Mouse (Mus musculus): ENCODE measurements around the gene Susd2. TPM values are rescaled to one million over a fixed set of nuclear protein-coding genes. Genes with fewer than 3 reads are reported as not detected.

Gene Susd2
- polyA plus RNA-seq (2014; fragmentation: Illumina TruSeq; extraction: RNeasy Lipid Tissue Mini Kit (QIAGEN cat#74804); ENCODE audit: low read depth, low replicate concordance) = 14.8 TPM

GRCm38 (mm10) chr10:75643741-75644343 is at the start of gene Susd2:
Gene Susd2 (minus strand): TSS chr10:75644008.

GRCm38 (mm10) chr10:75589129-75589528 is 54.7 kb downstream of the Susd2 start, which contains the start of gene Ggt5:
Gene Ggt5 (plus strand): TSS chr10:75589340.

Other genes with a start within 250 kb of the Susd2 start
- gene Upb1, start 242.9 kb downstream of the Susd2 start, polyA plus RNA-seq (2014; fragmentation: Illumina TruSeq; extraction: RNeasy Lipid Tissue Mini Kit (QIAGEN cat#74804); ENCODE audit: low read depth, low replicate concordance) = 2.7 TPM
- gene Snrpd3, start 126.5 kb downstream of the Susd2 start, polyA plus RNA-seq (2014; fragmentation: Illumina TruSeq; extraction: RNeasy Lipid Tissue Mini Kit (QIAGEN cat#74804); ENCODE audit: low read depth, low replicate concordance) = 59.1 TPM
- 32.0 TPM for gene Gucd1, start 126.0 kb downstream of the Susd2 start, polyA plus RNA-seq (2014; fragmentation: Illumina TruSeq; extraction: RNeasy Lipid Tissue Mini Kit (QIAGEN cat#74804); ENCODE audit: low read depth, low replicate concordance)
- gene Lrrc75b, start 83.7 kb downstream of the Susd2 start, polyA plus RNA-seq (2014; fragmentation: Illumina TruSeq; extraction: RNeasy Lipid Tissue Mini Kit (QIAGEN cat#74804); ENCODE audit: low read depth, low replicate concordance) = 19.3 TPM
- gene Ggt1, start 82.4 kb downstream of the Susd2 start, polyA plus RNA-seq (2014; fragmentation: Illumina TruSeq; extraction: RNeasy Lipid Tissue Mini Kit (QIAGEN cat#74804); ENCODE audit: low read depth, low replicate concordance) = 177 TPM
- gene Ggt5, start 54.7 kb downstream of the Susd2 start, polyA plus RNA-seq (2014; fragmentation: Illumina TruSeq; extraction: RNeasy Lipid Tissue Mini Kit (QIAGEN cat#74804); ENCODE audit: low read depth, low replicate concordance) = 12.0 TPM
- gene Cabin1, start 120.3 kb upstream of the Susd2 start, polyA plus RNA-seq (2014; fragmentation: Illumina TruSeq; extraction: RNeasy Lipid Tissue Mini Kit (QIAGEN cat#74804); ENCODE audit: low read depth, low replicate concordance) = 23.1 TPM
- 109 TPM for gene Ddt, start 129.4 kb upstream of the Susd2 start, polyA plus RNA-seq (2014; fragmentation: Illumina TruSeq; extraction: RNeasy Lipid Tissue Mini Kit (QIAGEN cat#74804); ENCODE audit: low read depth, low replicate concordance)
- gene Gm20441, start 136.9 kb upstream of the Susd2 start, polyA plus RNA-seq (2014; fragmentation: Illumina TruSeq; extraction: RNeasy Lipid Tissue Mini Kit (QIAGEN cat#74804); ENCODE audit: low read depth, low replicate concordance) = not detected
- gene Gstt3, start 137.4 kb upstream of the Susd2 start, polyA plus RNA-seq (2014; fragmentation: Illumina TruSeq; extraction: RNeasy Lipid Tissue Mini Kit (QIAGEN cat#74804); ENCODE audit: low read depth, low replicate concordance) = 112 TPM
- gene Gstt1, start 154.6 kb upstream of the Susd2 start, polyA plus RNA-seq (2014; fragmentation: Illumina TruSeq; extraction: RNeasy Lipid Tissue Mini Kit (QIAGEN cat#74804); ENCODE audit: low read depth, low replicate concordance) = 99.2 TPM
- 10.3 TPM for gene Gstt4, start 178.5 kb upstream of the Susd2 start, polyA plus RNA-seq (2014; fragmentation: Illumina TruSeq; extraction: RNeasy Lipid Tissue Mini Kit (QIAGEN cat#74804); ENCODE audit: low read depth, low replicate concordance)
- gene Gstt2, start 193.4 kb upstream of the Susd2 start, polyA plus RNA-seq (2014; fragmentation: Illumina TruSeq; extraction: RNeasy Lipid Tissue Mini Kit (QIAGEN cat#74804); ENCODE audit: low read depth, low replicate concordance) = 66.6 TPM
- 195 TPM for gene Mif, start 216.2 kb upstream of the Susd2 start, polyA plus RNA-seq (2014; fragmentation: Illumina TruSeq; extraction: RNeasy Lipid Tissue Mini Kit (QIAGEN cat#74804); ENCODE audit: low read depth, low replicate concordance)
- 86.2 TPM for gene Derl3, start 249.4 kb upstream of the Susd2 start, polyA plus RNA-seq (2014; fragmentation: Illumina TruSeq; extraction: RNeasy Lipid Tissue Mini Kit (QIAGEN cat#74804); ENCODE audit: low read depth, low replicate concordance)

All from adipose tissue, adult 10 weeks (tissue).